Comparison of ENCODE assay signal across 3 mouse cellular contexts in the genomic region with DNA sequence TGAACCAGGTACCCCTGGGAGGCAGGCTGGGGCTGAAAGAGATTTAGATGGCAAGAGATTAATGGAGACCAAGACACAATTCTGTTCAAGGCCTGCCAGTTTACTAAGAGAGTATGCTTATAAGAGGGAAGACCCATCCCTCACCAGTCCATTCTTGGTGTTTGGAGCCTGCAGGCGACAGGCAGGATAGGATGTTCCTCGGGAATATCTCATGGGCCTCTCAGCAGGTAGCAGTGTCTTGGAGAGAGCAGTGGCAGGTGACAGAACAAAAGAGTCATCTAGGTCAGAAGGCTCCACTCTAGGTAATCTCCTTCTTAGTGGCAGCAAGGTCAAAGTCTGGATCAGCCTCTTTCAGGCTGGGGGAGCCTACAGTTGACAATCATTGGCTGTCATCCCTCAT.
DNase-seq lines count a peak whose midpoint lies in the region.

No protein-coding gene starts in this region.

- peak; percentile 35 for DNase-seq in ES-CJ7 (ENCODE audit: low read depth, low spot score)
- peak; percentile 58 for DNase-seq in R1 (ENCODE audit: low read depth, low spot score)
- peak; percentile 64 for DNase-seq in ZHBTc4 (ENCODE audit: low read depth, low spot score)
